Mouse (Mus musculus) CH12.LX (cell line): ENCODE measurements around the gene Abhd2. TPM values are rescaled to one million over a fixed set of nuclear protein-coding genes. Genes with fewer than 3 reads are reported as not detected.

ENCODE experiments used
- DNase-seq: peaks from one replicate; pipeline ENCODE4 v3.0.0-alpha.2; 2013; ENCODE audit errors: extremely low read depth
- H3K27ac ChIP-seq: 2 replicates; pipeline ENCODE4 v1.5.1; 2012; ENCODE audit warnings: low read depth, mild to moderate bottlenecking, control low read depth, moderate library complexity; ENCODE audit not compliant: insufficient read depth
- H3K27me3 ChIP-seq: replicated peaks from 2 replicates; pipeline ENCODE3; 2012; ENCODE audit warnings: inconsistent platforms
- H3K36me3 ChIP-seq, 2 experiments: replicated peaks in 1 of 2; 2 replicates each; pipeline versions ENCODE3 to v1.6.1; 2012; ENCODE audit warnings: inconsistent platforms in 1 of 2, low read length in 1 of 2, mild to moderate bottlenecking in 1 of 2, mixed read lengths in 1 of 2, moderate library complexity in 1 of 2; ENCODE audit not compliant: control insufficient read depth in 1 of 2, insufficient read depth in 1 of 2
- H3K4me1 ChIP-seq, 2 experiments: 2 replicates each; pipeline ENCODE4 v1.6.1; 2012; ENCODE audit warnings: inconsistent platforms in 1 of 2, moderate library complexity in 1 of 2; ENCODE audit not compliant: insufficient read depth in 2 of 2, control insufficient read depth in 1 of 2
- H3K4me2 ChIP-seq: 2 replicates; pipeline ENCODE4 v1.6.1; 2012; ENCODE audit warnings: low read depth, mild to moderate bottlenecking, control low read depth; ENCODE audit not compliant: poor library complexity, insufficient read depth, severe bottlenecking
- H3K4me3 ChIP-seq, 3 experiments: fragments of 150-350 bp in 1 of 3; sonication (generic) in 1 of 3; replicated peaks in 1 of 3; 2 replicates each; pipeline versions ENCODE3 to v1.5.1; 2011 to 2012; ENCODE audit warnings: low read depth in 2 of 3, low read length in 2 of 3, mild to moderate bottlenecking in 2 of 3, moderate library complexity in 2 of 3, control low read depth in 1 of 3, improper control_type of control experiment in 1 of 3, inconsistent platforms in 1 of 3, mixed read lengths in 1 of 3; ENCODE audit not compliant: poor library complexity in 1 of 3
- H3K79me2 ChIP-seq: replicated peaks from 2 replicates; pipeline ENCODE4 v1.6.1; 2012; ENCODE audit warnings: mild to moderate bottlenecking, moderate library complexity; ENCODE audit not compliant: control insufficient read depth, poor library complexity, insufficient read depth, severe bottlenecking; ENCODE audit errors: extremely low read depth
- H3K9ac ChIP-seq: 2 replicates; pipeline ENCODE4 v1.6.1; 2012; ENCODE audit warnings: low read depth, mild to moderate bottlenecking, control low read depth, moderate library complexity; ENCODE audit not compliant: insufficient read depth
- H3K9me3 ChIP-seq: replicated peaks from 2 replicates; pipeline ENCODE3; 2012; ENCODE audit warnings: low read length, inconsistent platforms, mixed read lengths
- BHLHE40 ChIP-seq: IDR thresholded peaks from 2 replicates; pipeline ENCODE4 v1.6.1; 2011; ENCODE audit warnings: mild to moderate bottlenecking, low read depth, low read length, improper control_type of control experiment
- CHD1 ChIP-seq: IDR thresholded peaks from 2 replicates; pipeline ENCODE4 v1.6.1; 2012; ENCODE audit warnings: low read depth, low read length, improper control_type of control experiment, inconsistent platforms
- CHD2 ChIP-seq: IDR thresholded peaks from 2 replicates; pipeline ENCODE4 v1.6.1; 2011; ENCODE audit warnings: low read length, improper control_type of control experiment
- CTCF ChIP-seq, 2 experiments: IDR thresholded peaks in 1 of 2; conservative IDR thresholded peaks in 1 of 2; 2 replicates each; pipeline ENCODE4 v1.5.1; 2011 to 2012; ENCODE audit warnings: low read depth in 2 of 2, low read length in 2 of 2, improper control_type of control experiment in 1 of 2, inconsistent platforms in 1 of 2, mild to moderate bottlenecking in 1 of 2, moderate library complexity in 1 of 2
- ELF1 ChIP-seq: IDR thresholded peaks from 2 replicates; pipeline ENCODE4 v1.6.1; 2014; ENCODE audit warnings: low read depth, mild to moderate bottlenecking, inconsistent platforms, low read length, improper control_type of control experiment
- EP300 ChIP-seq: IDR thresholded peaks from 2 replicates; pipeline ENCODE4 v1.6.1; 2011; ENCODE audit warnings: low read length, improper control_type of control experiment
- ETS1 ChIP-seq: conservative IDR thresholded peaks from 2 replicates; pipeline ENCODE4 v1.6.1; 2012; ENCODE audit warnings: low read depth, mild to moderate bottlenecking, inconsistent platforms, low read length, improper control_type of control experiment, moderate library complexity
- GABPA ChIP-seq: IDR thresholded peaks from 2 replicates; pipeline ENCODE4 v1.6.1; 2012; ENCODE audit warnings: low read depth, low read length, improper control_type of control experiment, inconsistent platforms; ENCODE audit not compliant: insufficient replicate concordance
- HCFC1 ChIP-seq: IDR thresholded peaks from 2 replicates; pipeline ENCODE4 v1.6.1; 2012; ENCODE audit warnings: low read depth, mild to moderate bottlenecking, inconsistent platforms, low read length, improper control_type of control experiment
- IRF4 ChIP-seq: IDR thresholded peaks from 2 replicates; pipeline ENCODE4 v1.6.1; 2014; ENCODE audit warnings: low read depth, mild to moderate bottlenecking, inconsistent platforms, low read length, improper control_type of control experiment
- JUN ChIP-seq: IDR thresholded peaks from 2 replicates; pipeline ENCODE4 v1.6.1; 2011; ENCODE audit warnings: low read depth, mild to moderate bottlenecking, low read length, improper control_type of control experiment, moderate library complexity; ENCODE audit not compliant: insufficient read depth
- JUND ChIP-seq: conservative IDR thresholded peaks from 2 replicates; pipeline ENCODE4 v1.6.1; 2011; ENCODE audit warnings: low read depth, low read length, improper control_type of control experiment
- KAT2A ChIP-seq: IDR thresholded peaks from 2 replicates; pipeline ENCODE4 v1.6.1; 2012; ENCODE audit warnings: low read length, improper control_type of control experiment, inconsistent platforms; ENCODE audit not compliant: insufficient replicate concordance
- MAFK ChIP-seq: IDR thresholded peaks from 2 replicates; pipeline ENCODE4 v1.6.1; 2011; ENCODE audit warnings: low read length, improper control_type of control experiment; ENCODE audit not compliant: insufficient replicate concordance
- MAX ChIP-seq: IDR thresholded peaks from 2 replicates; pipeline ENCODE4 v1.6.1; 2011; ENCODE audit warnings: low read length, improper control_type of control experiment
- MAZ ChIP-seq: IDR thresholded peaks from 2 replicates; pipeline ENCODE4 v1.6.1; 2012; ENCODE audit warnings: low read depth, mild to moderate bottlenecking, inconsistent platforms, low read length, improper control_type of control experiment, moderate library complexity
- MEF2A ChIP-seq: IDR thresholded peaks from 2 replicates; pipeline ENCODE4 v1.6.1; 2014; ENCODE audit warnings: low read depth, mild to moderate bottlenecking, inconsistent platforms, low read length, improper control_type of control experiment, borderline replicate concordance
- MXI1 ChIP-seq: IDR thresholded peaks from 2 replicates; pipeline ENCODE4 v1.6.1; 2011; ENCODE audit warnings: mild to moderate bottlenecking, low read depth, low read length, improper control_type of control experiment
- MYC ChIP-seq: IDR thresholded peaks from 2 replicates; pipeline ENCODE4 v1.6.1; 2011; ENCODE audit warnings: low read depth, mild to moderate bottlenecking, improper control_type of control experiment, low read length
- NELFE ChIP-seq: IDR thresholded peaks from 2 replicates; pipeline ENCODE4 v1.6.1; 2011; ENCODE audit warnings: low read depth, low read length, improper control_type of control experiment
- NRF1 ChIP-seq: IDR thresholded peaks from 2 replicates; pipeline ENCODE4 v1.6.1; 2014; ENCODE audit warnings: low read depth, mild to moderate bottlenecking, inconsistent platforms, low read length, improper control_type of control experiment, moderate library complexity
- PAX5 ChIP-seq: IDR thresholded peaks from 2 replicates; pipeline ENCODE4 v1.6.1; 2012; ENCODE audit warnings: low read length, inconsistent platforms, mixed read lengths
- RAD21 ChIP-seq: IDR thresholded peaks from 2 replicates; pipeline ENCODE4 v1.6.1; 2011; ENCODE audit warnings: low read depth, mild to moderate bottlenecking, low read length, improper control_type of control experiment, moderate library complexity
- SMC3 ChIP-seq: IDR thresholded peaks from 2 replicates; pipeline ENCODE4 v1.6.1; 2011; ENCODE audit warnings: low read depth, low read length, improper control_type of control experiment
- TBP ChIP-seq: conservative IDR thresholded peaks from 2 replicates; pipeline ENCODE4 v1.6.1; 2011; ENCODE audit warnings: low read depth, low read length, improper control_type of control experiment
- TCF12 ChIP-seq: IDR thresholded peaks from 2 replicates; pipeline ENCODE4 v1.6.1; 2014; ENCODE audit warnings: low read depth, mild to moderate bottlenecking, inconsistent platforms, low read length, improper control_type of control experiment
- UBTF ChIP-seq: IDR thresholded peaks from 2 replicates; pipeline ENCODE4 v1.6.1; 2012; ENCODE audit warnings: low read depth, mild to moderate bottlenecking, inconsistent platforms, low read length, improper control_type of control experiment, moderate library complexity
- USF2 ChIP-seq: conservative IDR thresholded peaks from 2 replicates; pipeline ENCODE4 v1.6.1; 2011; ENCODE audit warnings: low read depth, low read length, improper control_type of control experiment
- ZC3H11A ChIP-seq: IDR thresholded peaks from 2 replicates; pipeline ENCODE4 v1.6.1; 2012; ENCODE audit warnings: low read depth, mild to moderate bottlenecking, inconsistent platforms, low read length, improper control_type of control experiment
- ZKSCAN1 ChIP-seq: IDR thresholded peaks from 2 replicates; pipeline ENCODE4 v1.6.1; 2012; ENCODE audit warnings: low read depth, inconsistent platforms, low read length, improper control_type of control experiment, borderline replicate concordance
- ZMIZ1 ChIP-seq: IDR thresholded peaks from 2 replicates; pipeline ENCODE4 v1.6.1; 2012; ENCODE audit warnings: low read depth, mild to moderate bottlenecking, inconsistent platforms, low read length, improper control_type of control experiment
- ZNF384 ChIP-seq: IDR thresholded peaks from 2 replicates; pipeline ENCODE4 v1.6.1; 2012; ENCODE audit warnings: low read depth, low read length, improper control_type of control experiment, inconsistent platforms
- dilution Hi-C: fragments of 300-500 bp; cut with MboI; formaldehyde crosslinking; loops from 2 replicates; pipeline ENCODE4 v1.14.3; 2020; ENCODE audit warnings: low sequenced_read_pairs; ENCODE audit not compliant: extremely low pct_unique_long_range_greater_than_20kb, extremely low pct_ligation_motif_present
- in situ Hi-C: fragments of 300-500 bp; cut with MboI; formaldehyde crosslinking; loops from 3 replicates; pipeline ENCODE4 v1.14.3; 2019; ENCODE audit warnings: low sequenced_read_pairs, low pct_ligation_motif_present, low pct_unique_long_range_greater_than_20kb, mixed read lengths
- polyA plus RNA-seq: library from polyadenylated mRNA; unstranded; fragments of >175 nt; gene quantifications from 2 replicates; pipeline ENCODE4 v1.2.1, GENCODE M21; 2012; ENCODE audit warnings: low read depth; ENCODE audit not compliant: insufficient read length
- total RNA-seq, 2 experiments: library from RNA; depleted of rRNA; stranded (reverse); fragments of 300-350 nt in 1 of 2; fragments of >200 nt in 1 of 2; gene quantifications; 2 replicates each; pipeline ENCODE4 v1.2.3; 2012 to 2014

Abhd2 gene
- total and polyA plus RNA-seq, 3 experiments = 6.0 to 15.4 (median 9.9) TPM

DNA sequence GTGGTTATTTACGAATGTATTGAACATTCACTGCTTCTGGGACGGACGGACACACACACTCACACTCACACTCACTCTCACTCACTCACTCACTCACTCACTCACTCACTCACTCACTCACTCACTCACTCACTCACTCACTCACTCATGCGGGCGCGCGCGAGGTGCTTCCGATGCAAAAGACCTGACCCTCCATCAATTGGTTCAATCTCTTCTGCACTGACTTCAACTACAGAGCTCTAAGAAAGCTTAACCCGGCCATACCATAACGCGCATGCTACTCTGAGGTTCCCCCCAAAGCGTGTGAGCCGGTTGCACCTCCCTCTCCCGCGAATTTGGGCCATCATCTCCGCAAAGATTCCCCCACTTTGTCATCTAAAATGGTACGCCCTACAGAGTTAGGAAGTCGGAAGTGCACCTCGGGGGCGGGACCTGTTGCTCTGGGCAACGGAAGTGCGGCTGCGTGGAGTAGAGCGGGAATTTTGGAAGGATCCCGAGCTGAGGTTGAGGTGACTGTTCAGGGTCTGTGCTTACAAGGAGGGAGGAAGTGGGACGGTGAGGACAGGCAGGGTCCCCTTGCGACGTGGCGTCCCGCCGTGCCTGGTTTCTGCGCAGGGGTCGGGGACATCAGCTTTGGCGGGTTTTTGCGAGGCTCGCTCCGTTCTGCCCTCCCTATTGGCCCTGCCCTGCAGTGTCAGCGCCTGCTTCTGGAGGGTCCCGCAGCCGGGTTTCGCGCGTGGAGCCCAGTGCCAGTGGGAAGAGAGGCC, 119.1 kb downstream of the Abhd2 start, which contains the start of gene Fanci (continued):
- TF ChIP-seq RAD21 (no peak), ZNF384 (no peak), MEF2A (peak; percentile 34; the same call in 1 of the 2 replicates), NELFE (peak; percentile 72), USF2 (no peak), MAX (peak; percentile 50), MXI1 (peak; percentile 95), HCFC1 (peak; percentile 75), TBP (peak; percentile 76; the same call in 1 of the 2 replicates), EP300 (no peak), MAFK (no peak), BHLHE40 (peak; percentile 80), ZC3H11A (no peak), JUN (no peak), MYC (no peak; the same call in 1 of the 2 replicates), MAZ (0 out of 2 replicates have a peak, but pooled peaks have one; percentile 44), PAX5 (no peak)

DNA sequence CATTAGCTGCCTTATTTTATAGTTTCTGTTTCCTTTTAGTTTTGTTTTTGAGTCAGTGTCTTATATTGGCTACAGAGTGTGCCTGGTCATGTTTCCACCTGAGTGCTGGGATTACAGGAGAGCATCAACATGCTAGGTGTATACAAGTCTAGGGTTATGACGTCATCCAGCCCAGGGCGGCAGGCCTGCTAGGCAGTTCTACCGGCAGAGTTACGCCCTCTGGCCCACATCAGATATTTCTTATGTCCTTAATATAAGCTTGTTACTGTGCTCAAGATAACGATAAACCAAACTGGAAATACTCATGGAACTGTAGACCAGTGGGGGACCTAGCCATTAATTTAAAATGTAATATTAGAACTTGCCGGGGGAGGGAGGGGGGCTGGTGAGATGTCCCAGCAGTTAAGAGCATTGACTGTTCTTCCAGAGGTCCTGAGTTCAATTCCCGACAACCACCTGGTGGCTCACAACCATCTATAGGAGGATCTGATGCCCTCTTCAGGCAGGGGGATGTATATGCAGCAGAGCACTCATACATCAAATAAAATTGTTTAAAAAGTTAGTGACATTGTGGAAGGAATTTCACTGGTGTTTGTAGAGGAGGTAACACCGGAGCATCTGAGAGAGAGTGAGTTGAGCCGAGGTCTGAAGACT, 120.0 kb downstream of the Abhd2 start:
- Histone ChIP-seq H3K27ac (no peak overlapping the region), H3K27me3 (no peaks in the 10 kb centered on the region), H3K9me3 (no peaks in the 10 kb centered on the region), H3K36me3 (peaks cover 7 to 31% of the 10 kb centered on the region in 2 experiments), H3K9ac (peak overlapping the region; percentile 49; the same call in 1 of the 2 replicates), H3K79me2 (no peaks in the 10 kb centered on the region), H3K4me2 (peak overlapping the region; percentile 73), H3K4me1 (peaks cover 7 to 38% of the 10 kb centered on the region in 2 experiments), H3K4me3 (peak overlapping the region; percentile 85 to 98 (median 93))
- dilution Hi-C loops = no loop called here
- no peak for TF ChIP-seq MYC
- peak; percentile 67 for TF ChIP-seq JUND
- no peak; the same call in 1 of the 2 replicates for TF ChIP-seq ETS1
- TF ChIP-seq ELF1 = no peak
- TF ChIP-seq ZNF384 = no peak
- peak; percentile 54 for TF ChIP-seq JUN
- no peak for TF ChIP-seq GABPA
- no peak for TF ChIP-seq MEF2A
- TF ChIP-seq CHD1 = no peak
- no peak for TF ChIP-seq UBTF
- no peak for TF ChIP-seq CHD2
- TF ChIP-seq ZMIZ1 = no peak
- no peak for TF ChIP-seq TBP
- TF ChIP-seq HCFC1 = no peak
- no peak for TF ChIP-seq TCF12
- no peak for TF ChIP-seq KAT2A
- no peak for TF ChIP-seq USF2
- TF ChIP-seq IRF4 = 0 out of 2 replicates have a peak, but pooled peaks have one; percentile 21
- TF ChIP-seq MAZ = no peak
- TF ChIP-seq NRF1 = no peak
- no peak for TF ChIP-seq ZKSCAN1
- TF ChIP-seq MXI1 = no peak
- peak; percentile 30 for TF ChIP-seq RAD21
- TF ChIP-seq NELFE = no peak
- TF ChIP-seq SMC3 = peak; percentile 39
- peak; percentile 25 to 69; a peak in 2 of 4 replicates for TF ChIP-seq CTCF (conservative IDR thresholded peaks at IDR 0.05 in 1 of 2, IDR thresholded peaks at IDR 0.05 in 1 of 2; ENCODE audit: low read depth in 2 of 2, low read length in 2 of 2)
- DNase-seq = peak; percentile 77
- in situ Hi-C loops = no loop called here
